Mouse (Mus musculus) left cerebral cortex, adult 18-20 months (tissue): ENCODE measurements around the gene Zfp524. TPM values are rescaled to one million over a fixed set of nuclear protein-coding genes. Genes with fewer than 3 reads are reported as not detected.
"Not testable (repeated sequence)": the region's sequence is repeated elsewhere in the genome, so short reads cannot be mapped to it uniquely, and the experiment has no call there.

Source experiments
- DNase-seq, 2 experiments: peaks; one replicate each; pipeline ENCODE4 v3.0.0; 2021 to 2022; ENCODE audit warnings: low spot score in 2 of 2, mixed read lengths in 1 of 2
- total RNA-seq, 2 experiments: library from RNA; stranded (reverse); gene quantifications; 2 replicates each; pipeline ENCODE4 v1.2.3; 2021

Gene Zfp524
- total RNA-seq, 2 experiments from 2014 or later: 7.4 to 7.8 TPM

DNA sequence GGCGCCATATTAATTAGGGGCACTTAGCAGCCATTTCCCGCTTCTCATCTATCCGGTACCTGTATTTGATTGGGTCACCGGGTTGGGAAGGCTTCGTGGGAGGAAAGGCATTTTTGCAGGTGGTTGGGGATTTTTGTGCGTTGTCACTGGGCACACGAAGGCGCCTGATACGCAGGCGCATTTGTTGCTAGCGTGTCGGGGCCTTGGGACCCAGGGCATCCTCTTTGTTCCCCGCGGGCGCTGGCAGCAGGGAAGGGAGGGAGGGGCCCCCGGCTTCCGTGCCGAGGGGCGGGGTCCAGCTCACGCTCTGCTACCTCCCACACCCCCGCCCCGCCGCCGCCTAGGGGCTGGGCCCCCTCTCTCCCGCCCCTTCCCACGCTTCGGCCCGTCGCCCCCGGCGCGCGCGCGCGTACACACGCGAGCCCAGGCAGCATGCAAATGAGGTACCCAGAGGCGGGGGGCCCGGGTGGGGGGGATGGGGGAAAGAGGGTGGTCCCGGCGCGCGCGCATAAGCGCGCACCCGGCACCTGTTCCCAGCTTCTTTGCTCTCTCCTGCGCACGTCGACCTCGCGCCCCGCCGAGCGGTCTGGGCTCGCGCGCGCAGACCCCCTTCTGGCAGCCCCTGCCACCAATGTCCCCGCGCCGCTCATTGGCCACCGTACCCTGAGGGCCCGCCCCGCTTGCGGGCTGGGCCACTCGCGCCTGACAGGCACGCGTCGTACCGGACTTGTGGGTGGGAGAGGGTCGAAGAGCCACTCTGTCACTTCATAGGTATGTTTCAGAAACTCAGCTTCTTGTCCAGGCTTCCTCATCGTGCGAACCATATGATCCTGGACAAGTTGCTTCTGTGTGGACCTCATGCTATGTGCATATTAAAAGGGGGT lies 1.1 kb downstream of the Zfp524 start, which contains the start of gene Gm44973:
Gene Gm44973, plus strand, starts transcription at position 379 of the 884 bp plus-strand sequence.
- peak; percentile 79 to 92 for DNase-seq

DNA sequence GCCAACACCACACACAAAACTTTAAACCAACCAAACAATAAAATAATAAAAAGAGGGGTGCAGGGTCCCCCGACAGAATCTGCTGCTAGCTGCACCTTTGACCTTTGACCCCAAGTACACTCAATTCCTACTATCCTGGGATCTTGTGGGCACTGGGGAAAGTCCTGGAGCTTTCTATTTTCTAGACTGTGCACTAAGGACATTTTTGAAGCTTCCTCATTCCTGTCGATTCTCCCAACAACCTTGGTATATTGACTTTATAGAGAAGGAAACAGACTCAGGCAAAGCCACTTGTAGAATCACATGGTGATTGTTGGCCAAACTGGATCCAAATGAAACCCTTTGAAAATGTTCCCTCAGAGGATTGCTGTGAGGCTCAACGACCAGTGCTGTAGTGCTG lies 1.8 kb downstream of the Zfp524 start:
- no peak for DNase-seq

DNA sequence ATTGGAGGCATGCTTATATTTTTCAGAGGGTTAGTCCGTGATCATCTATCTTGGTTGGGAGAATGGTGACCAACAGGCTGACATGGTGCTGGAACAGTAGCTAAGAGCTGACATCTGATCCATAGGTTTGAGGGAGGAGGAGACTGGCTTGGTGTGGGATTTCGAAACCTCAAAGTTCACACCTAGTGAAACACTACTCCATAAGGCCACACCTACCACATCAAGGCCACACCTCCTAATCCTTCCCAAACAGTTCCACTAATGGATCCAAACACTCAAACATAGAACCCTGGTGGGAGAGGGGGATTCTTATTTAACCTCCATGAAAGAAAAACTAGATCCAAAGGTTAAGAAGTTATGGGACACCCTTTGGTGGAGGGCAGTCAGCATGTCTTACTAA lies 2.7 kb downstream of the Zfp524 start:
- no peak for DNase-seq

- no peak for DNase-seq
These were observed 3.1 kb downstream of the Zfp524 start for GRCm38 (mm10) chr7:5017352-5017751.

- no peak for DNase-seq
These were observed 3.7 kb downstream of the Zfp524 start for GRCm38 (mm10) chr7:5017931-5018330.

DNA sequence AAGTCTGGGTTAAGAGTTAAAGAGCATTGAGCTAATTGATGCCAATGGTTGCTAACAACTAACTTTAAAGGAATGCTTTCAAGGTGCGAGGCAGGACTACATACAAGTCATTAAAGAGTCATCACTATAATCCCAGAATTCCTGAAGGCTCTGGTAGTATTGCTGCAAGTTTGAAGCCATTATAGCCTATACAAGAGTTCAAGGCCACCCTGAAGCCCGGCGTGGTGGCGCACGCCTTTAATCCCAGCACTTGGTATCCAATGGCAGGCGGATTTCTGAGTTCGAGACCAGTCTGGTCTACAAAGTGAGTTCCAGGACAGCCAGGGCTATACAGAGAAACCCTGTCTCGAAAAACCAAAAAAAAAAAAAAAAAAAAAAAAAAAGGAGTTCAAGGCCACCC lies 5.4 kb downstream of the Zfp524 start:
- not testable (repeated sequence) for DNase-seq

DNA sequence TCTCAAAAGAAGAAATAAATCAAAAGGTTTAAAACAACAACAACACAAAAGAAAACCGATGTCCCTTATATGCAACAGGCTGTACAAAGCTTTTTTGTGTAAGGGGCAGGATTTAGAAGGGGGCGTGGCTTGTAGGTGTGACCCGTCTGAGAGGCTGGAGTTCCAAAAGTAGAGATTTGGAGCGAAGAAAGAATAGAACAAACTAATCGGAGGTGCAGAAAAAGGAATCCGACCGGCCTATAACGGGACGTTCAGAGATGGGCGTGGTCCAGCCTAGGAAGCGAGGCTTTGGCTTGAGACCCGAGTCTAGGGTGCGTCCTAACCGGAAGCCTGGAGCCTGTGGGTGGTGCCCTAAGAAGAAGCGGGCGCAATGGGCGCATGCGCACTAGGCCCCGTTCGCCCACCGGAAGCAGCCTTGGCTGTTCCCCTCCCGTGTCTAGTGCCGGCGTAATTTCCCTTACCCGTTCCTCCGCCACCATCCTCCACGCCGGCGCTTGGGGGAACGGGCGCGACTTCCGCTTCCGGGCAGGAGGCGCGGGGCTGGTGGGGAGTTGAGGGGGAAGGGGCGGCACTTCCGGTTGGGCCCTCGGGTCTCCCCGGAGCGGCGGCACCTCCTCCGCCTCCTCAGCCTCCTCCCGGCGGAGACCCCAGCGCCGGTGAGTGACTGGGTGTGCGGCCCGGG lies 5.9 kb downstream of the Zfp524 start, which contains the start of the genes Zfp865 and Ccdc106:
Gene Zfp865, plus strand, starts transcription at position 377 of the 682 bp plus-strand sequence.
Gene Ccdc106, plus strand, starts transcription at position 554 of the 682 bp plus-strand sequence.
- peak; percentile 99 for DNase-seq

DNA sequence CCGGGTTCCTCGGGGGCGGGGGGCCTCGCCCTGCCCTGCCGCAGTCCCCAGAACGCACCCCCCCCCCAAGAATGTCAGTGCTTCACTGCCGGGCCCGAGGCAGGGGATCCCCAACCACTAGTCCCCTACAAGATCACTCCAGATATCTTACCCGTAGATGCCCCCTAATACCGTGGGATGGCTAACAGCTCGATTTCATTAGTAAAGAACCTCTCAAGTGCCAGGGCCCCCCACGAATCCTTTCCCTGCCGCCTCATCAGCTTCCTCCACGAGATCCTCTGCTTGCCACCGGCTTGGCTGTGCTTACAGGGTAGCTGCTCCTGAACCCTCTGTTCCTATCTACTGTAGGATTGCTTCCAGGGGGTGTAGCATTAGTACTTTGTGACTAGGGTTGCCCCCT lies 6.5 kb downstream of the Zfp524 start:
- DNase-seq: no peak

DNA sequence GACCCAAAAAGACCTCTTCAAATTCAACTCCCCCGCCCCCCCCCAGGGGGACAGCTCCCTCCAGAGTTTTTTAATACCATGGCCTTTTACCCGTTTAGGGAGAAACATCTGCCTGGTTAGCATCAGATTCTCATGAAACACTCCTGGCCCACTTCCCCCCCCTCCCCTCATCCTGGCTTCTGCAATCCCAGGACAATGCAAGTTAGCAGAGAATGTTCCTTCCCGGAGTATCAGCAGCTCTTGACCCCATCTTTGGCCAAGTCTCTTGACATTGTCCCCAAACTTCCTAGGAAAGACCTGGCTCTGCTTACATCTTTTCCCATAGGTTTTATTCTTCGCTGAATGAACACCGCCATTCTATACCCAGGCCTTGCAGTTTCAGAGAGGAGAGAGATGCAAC lies 7.0 kb downstream of the Zfp524 start:
- DNase-seq: no peak

DNA sequence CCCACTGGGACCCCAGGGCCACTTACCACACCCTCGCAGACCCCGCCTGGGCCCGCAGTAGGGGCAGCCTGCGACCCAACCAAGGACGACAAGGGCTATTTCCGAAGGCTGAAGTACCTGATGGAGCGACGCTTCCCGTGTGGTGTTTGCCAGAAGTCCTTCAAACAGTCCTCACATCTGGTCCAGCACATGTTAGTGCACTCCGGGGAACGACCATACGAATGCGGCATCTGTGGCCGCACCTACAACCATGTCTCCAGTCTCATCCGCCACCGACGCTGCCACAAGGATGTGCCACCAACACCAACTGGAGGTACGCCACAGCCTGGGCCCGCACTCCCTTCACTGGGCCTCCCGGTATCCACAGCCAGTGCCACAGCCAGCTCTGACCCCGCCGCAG lies 15.3 kb downstream of the Zfp524 start:
- no peak for DNase-seq

DNA sequence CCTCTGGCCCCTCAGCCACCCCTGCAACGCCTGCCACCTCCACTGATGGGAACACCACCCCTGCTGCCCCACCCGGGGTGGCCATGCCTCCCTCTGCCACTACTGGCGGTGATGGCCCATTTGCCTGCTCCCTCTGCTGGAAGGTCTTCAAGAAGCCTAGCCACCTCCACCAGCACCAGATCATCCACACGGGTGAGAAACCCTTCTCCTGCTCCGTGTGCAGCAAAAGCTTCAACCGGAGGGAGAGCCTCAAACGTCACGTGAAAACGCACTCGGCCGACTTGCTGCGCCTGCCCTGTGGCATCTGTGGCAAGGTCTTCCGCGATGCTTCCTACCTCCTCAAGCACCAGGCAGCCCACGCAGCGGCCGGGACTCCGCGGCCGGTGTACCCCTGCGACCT lies 15.7 kb downstream of the Zfp524 start:
- no peak for DNase-seq

- no peak for DNase-seq
These were observed 16.5 kb downstream of the Zfp524 start for GRCm38 (mm10) chr7:5030554-5031275.

DNA sequence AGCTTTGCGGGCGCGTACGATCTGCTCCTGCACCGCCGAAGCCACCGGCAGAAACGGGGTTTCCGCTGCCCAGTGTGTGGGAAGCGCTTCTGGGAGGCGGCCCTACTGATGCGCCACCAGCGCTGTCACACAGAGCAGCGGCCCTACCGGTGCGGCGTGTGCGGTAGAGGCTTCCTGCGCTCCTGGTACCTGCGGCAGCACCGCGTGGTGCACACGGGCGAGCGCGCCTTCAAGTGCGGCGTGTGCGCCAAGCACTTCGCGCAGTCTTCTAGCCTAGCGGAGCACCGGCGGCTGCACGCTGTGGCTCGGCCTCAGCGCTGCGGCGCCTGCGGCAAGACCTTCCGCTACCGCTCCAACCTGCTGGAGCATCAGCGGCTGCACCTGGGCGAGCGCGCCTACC lies 17.3 kb downstream of the Zfp524 start:
- no peak for DNase-seq

- no peak for DNase-seq
These were observed 19.6 kb downstream of the Zfp524 start, which contains the start of gene 4632433K11Rik for GRCm38 (mm10) chr7:5033818-5034217. 4632433K11Rik (plus strand) TSS chr7:5034118.

- no peak for DNase-seq
These were observed 21.4 kb downstream of the Zfp524 start for GRCm38 (mm10) chr7:5035628-5036027.

DNA sequence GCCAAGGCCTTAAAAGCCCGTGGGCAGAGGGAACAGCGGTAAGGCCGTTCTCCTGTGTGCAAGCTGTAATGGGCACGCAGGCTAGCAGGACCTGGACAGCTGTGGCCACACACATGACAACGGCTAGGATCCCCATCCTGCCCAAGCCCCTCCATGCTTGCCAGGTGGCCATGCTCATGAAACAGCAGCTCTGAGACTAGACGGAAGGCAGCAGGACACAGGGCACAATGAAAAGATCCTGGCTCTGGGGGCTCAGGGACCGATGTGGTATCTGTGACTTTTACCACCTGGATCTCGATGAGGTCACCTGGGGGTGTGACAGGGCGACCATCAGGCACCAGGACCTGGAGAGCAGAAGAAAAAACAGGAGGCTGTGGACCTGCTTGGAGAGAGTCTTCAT lies 21.9 kb downstream of the Zfp524 start:
- DNase-seq: no peak

- DNase-seq: no peak
These were observed 22.8 kb downstream of the Zfp524 start for GRCm38 (mm10) chr7:5037026-5037425.

GRCm38 (mm10) chr7:5037467-5037866 lies 23.3 kb downstream of the Zfp524 start:
- no peak for DNase-seq

DNA sequence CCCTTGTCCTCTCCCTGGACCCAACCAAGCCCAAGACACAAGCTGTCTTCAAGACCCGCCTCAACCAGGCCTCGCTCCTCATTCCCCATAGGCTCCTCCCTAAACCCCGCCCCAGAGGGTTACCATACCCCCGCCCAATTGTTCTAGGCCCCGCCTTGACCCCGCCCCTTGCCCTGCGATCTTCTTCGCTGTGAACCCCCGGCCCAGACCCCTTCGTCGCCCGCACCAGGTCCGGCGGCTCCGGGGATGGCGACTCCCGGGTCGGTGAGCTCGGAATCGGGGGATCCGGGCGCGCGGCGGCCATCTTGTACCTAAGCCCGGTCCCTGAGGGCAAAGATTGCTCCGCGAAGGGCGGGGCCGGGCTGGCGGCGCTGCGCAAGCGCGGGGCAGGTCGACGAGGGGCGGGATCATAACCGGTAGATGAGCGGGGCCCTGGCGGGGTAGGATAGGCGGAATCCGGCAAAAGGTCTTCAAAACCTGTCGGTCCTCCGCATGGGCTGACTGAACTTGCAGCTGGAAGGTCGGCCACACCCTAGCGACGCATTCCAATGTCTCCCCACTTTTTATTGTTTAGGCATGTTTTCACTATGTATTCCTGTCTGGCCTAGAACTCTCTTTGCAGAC lies 24.0 kb downstream of the Zfp524 start, which contains the start of gene Zfp784:
Gene Zfp784, minus strand, starts transcription at position 338 of the 624 bp plus-strand sequence.
- peak; percentile 87 to 91 for DNase-seq

DNA sequence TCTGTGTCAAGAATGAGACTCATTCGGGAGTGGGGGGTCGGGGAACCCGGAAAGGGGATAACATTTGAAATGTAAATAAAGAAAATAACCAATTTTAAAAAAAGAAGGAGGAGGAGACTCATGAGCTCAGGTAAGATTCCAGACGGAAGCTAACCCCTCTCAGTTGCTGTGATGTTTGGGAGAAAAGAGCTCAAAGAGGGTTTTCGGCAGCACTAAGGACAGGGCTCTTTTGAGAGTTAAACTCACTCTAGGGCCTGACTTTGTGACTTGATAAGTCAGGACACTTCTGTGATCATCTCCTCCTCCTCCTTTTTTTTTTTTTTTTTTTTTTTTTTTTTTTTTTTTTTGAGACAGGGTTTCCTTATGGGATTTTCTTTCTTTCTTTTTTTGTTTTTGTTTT lies 24.7 kb downstream of the Zfp524 start:
- no peak for DNase-seq

DNA sequence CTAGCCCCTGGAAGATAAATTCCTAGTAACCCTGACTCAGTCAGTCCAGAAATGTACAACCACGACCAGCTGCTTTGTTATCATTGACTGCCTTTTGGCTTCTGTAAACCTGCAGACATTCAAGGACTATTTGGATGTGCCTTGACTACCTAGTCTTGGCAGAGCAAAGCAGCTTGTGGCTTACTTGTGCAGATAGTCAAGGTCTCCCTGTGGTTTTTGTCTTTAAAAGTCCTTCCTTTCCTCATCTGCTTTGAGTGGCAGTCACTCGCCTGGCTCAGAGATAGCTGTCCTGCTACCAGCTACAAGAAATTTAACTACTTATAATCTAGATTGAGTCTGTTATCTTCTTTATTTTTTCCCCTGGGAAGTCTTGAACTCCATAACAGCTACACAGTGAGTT lies 30.8 kb downstream of the Zfp524 start:
- DNase-seq: no peak
